Mouse (Mus musculus): ENCODE data around the gene Nfu1. TPM values are rescaled to one million over a fixed set of nuclear protein-coding genes. Genes with fewer than 3 reads are reported as not detected.

The Nfu1 gene
- total RNA-seq, 4 experiments from 2014 or later, result 55.9 to 72.7 (median 65.2) TPM

GRCm38 (mm10) chr6:87070641-87071040, 61.6 kb downstream of the Nfu1 start:
- no peak for DNase-seq (ENCODE audit: low spot score in 2 of 2)

GRCm38 (mm10) chr6:87072759-87073158, 63.7 kb downstream of the Nfu1 start:
- DNase-seq (ENCODE audit: low spot score in 2 of 2), result no peak

- no peak for DNase-seq (ENCODE audit: low spot score in 2 of 2)
Measured at GRCm38 (mm10) chr6:87075092-87075685, 66.2 kb downstream of the Nfu1 start.

Other genes starting within 250 kb of the Nfu1 start
- gene Anxa4, start 215.7 kb upstream of the Nfu1 start, total RNA-seq (2022), result 10 to 100 TPM; 14.2 to 26.6 (median 21.2) TPM
- gene Aak1, start 159.7 kb upstream of the Nfu1 start, total RNA-seq (2022), result 10 to 100 TPM; 33.1 to 53.8 (median 37.8) TPM
- gene Gfpt1, start 33.6 kb downstream of the Nfu1 start, total RNA-seq (2022), result 10 to 100 TPM; 33.2 to 37.1 (median 35.4) TPM
- gene D6Ertd527e, start 95.5 kb downstream of the Nfu1 start, total RNA-seq (2022), result not detected

All from gastrocnemius, adult 8-10 months (tissue).